Mouse (Mus musculus): ENCODE results near the gene Rhox3f. TPM values are rescaled to one million over a fixed set of nuclear protein-coding genes. Genes with fewer than 3 reads are reported as not detected.

Gene Rhox3f
- polyA plus RNA-seq (2017; shearing (Covaris generic)) = not detected

DNA sequence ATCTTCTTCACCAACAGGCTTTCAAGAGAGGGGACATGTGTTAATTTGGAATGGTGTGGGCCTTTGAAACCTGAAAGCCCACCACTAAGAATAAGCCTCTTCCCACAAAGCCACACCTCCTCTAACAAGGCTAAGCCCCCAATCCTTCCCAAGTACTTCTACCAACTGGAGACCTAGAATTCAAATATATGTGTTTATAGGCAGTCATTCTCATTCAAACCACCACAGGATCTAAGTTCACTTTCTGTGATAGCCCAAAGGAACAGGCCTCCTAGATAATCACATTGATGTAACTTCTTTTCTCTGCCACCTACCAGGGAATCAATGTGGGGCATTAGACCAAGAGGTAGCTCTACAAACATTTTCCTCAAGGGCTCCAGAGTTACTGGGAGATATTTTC is at the start of gene Rhox3f:
Rhox3f (plus strand) TSS at position 301 of the 400 bp plus-strand sequence.

DNA sequence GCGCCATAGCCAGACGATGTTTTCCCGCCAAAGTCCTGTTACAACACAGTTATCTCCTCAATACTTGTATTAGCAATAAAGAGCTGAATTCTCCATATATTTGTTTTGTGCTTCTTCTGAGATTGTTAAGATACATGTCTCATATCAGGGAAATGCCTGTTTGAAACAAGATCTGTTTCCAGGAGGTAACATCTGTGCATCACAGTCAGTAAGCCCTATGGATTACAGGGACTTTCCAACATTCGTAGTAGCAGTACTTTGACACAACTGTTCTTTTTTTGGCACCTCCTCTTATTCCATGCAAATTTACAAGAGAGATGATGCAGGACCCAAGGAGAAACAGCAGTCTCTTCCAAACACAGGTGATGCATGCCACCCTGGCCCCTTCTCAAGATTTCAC is 39.1 kb upstream of the Rhox3f start, which contains the start of gene Rhox3e:
Rhox3e (plus strand) TSS at position 301 of the 400 bp plus-strand sequence.

DNA sequence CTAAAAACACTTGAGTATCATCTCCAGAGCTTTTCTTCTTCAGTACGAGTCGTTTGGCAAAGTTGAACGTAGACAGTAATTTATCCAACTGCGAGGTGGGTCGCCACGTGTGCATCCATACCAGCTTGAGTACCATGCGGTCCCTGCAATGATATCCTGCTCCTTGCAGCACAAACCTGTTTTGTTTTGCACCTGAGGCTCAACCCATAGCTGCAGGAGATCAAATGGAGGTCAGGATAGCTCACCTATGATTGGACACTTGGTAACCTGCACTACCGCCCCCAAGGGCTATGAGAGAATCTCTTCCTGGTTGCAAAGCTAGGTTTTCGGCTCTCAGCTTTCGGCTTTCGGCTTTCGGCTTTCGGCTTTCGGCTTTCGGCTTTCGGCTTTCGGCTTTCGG is 23.7 kb upstream of the Rhox3f start, which contains the start of gene Rhox4e:
Rhox4e (plus strand) TSS at position 301 of the 400 bp plus-strand sequence.

DNA sequence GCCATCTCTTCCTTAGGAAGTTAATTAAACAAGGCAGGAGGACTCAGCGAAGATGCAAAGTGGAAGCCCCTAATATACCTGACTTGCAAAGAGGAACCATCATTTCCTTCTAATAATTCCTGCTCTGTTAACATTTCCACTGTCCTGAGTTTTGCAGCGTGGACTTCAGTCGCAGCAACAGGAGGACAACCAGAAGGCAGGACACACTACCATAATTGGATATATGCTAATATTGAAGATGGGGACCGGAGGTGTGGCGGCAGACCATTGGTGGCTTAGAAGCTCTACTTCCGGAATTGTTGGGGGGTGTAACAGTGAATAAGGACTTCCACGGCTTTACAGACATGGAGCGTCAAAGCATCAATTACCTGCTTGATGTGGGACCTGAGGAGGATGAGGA is 9.7 kb upstream of the Rhox3f start, which contains the start of gene Rhox2f:
Rhox2f (plus strand) TSS at position 301 of the 400 bp plus-strand sequence.

DNA sequence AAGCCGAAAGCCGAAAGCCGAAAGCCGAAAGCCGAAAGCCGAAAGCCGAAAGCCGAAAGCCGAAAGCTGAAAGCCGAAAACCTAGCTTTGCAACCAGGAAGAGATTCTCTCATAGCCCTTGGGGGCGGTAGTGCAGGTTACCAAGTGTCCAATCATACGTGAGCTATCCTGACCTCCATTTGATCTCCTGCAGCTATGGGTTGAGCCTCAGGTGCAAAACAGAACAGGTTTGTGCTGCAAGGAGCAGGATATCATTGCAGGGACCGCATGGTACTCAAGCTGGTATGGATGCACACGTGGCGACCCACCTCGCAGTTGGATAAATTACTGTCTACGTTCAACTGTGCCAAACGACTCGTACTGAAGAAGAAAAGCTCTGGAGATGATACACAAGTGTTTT is 26.8 kb downstream of the Rhox3f start, which contains the start of gene Rhox4f:
Rhox4f (minus strand) TSS at position 101 of the 400 bp plus-strand sequence.

DNA sequence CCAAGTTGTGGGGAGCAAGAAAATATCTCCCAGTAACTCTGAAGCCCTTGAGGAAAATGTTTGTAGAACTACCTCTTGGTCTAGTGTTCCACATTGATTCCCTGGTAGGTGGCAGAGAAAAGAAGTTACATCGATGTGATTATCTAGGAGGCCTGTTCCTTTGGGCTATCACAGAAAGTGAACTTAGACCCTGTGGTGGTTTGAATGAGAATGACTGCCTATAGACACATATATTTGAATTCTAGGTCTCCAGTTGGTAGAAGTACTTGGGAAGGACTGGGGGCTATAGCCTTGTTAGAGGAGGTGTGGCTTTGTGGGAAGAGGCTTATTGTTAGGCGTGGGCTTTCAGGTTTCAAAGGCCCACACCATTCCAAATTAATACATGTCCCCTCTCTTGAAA is 47.7 kb downstream of the Rhox3f start, which contains the start of gene Rhox3g:
Rhox3g (minus strand) TSS at position 101 of the 400 bp plus-strand sequence.

Other genes with a start within 250 kb of the Rhox3f start
- not detected for gene Rhox3a2, start 201.0 kb upstream of the Rhox3f start, polyA plus RNA-seq (2017; shearing (Covaris generic))
- not detected for gene Rhox4a2, start 190.1 kb upstream of the Rhox3f start, polyA plus RNA-seq (2017; shearing (Covaris generic))
- gene Rhox2b, start 168.9 kb upstream of the Rhox3f start, polyA plus RNA-seq (2017; shearing (Covaris generic)) = not detected
- gene Rhox4b, start 148.5 kb upstream of the Rhox3f start, polyA plus RNA-seq (2017; shearing (Covaris generic)) = not detected
- gene Rhox2c, start 127.3 kb upstream of the Rhox3f start, polyA plus RNA-seq (2017; shearing (Covaris generic)) = not detected
- not detected for gene Rhox3c, start 122.4 kb upstream of the Rhox3f start, polyA plus RNA-seq (2017; shearing (Covaris generic))
- 0.39 TPM for gene Rhox4c, start 100.7 kb upstream of the Rhox3f start, polyA plus RNA-seq (2017; shearing (Covaris generic))
- not detected for gene Rhox2d, start 87.6 kb upstream of the Rhox3f start, polyA plus RNA-seq (2017; shearing (Covaris generic))
- gene Rhox4d, start 66.6 kb upstream of the Rhox3f start, polyA plus RNA-seq (2017; shearing (Covaris generic)) = 0.60 TPM
- not detected for gene Rhox2e, start 50.5 kb upstream of the Rhox3f start, polyA plus RNA-seq (2017; shearing (Covaris generic))
- gene Rhox3e, start 39.0 kb upstream of the Rhox3f start, polyA plus RNA-seq (2017; shearing (Covaris generic)) = not detected
- not detected for gene Rhox4e, start 23.6 kb upstream of the Rhox3f start, polyA plus RNA-seq (2017; shearing (Covaris generic))
- gene Rhox2f, start 9.6 kb upstream of the Rhox3f start, polyA plus RNA-seq (2017; shearing (Covaris generic)) = 0.84 TPM
- gene Rhox4f, start 26.7 kb downstream of the Rhox3f start, polyA plus RNA-seq (2017; shearing (Covaris generic)) = not detected
- gene Rhox3g, start 47.6 kb downstream of the Rhox3f start, polyA plus RNA-seq (2017; shearing (Covaris generic)) = not detected
- gene Rhox2g, start 62.5 kb downstream of the Rhox3f start, polyA plus RNA-seq (2017; shearing (Covaris generic)) = not detected
- not detected for gene Rhox4g, start 70.3 kb downstream of the Rhox3f start, polyA plus RNA-seq (2017; shearing (Covaris generic))
- not detected for gene Rhox3h, start 87.8 kb downstream of the Rhox3f start, polyA plus RNA-seq (2017; shearing (Covaris generic))
- not detected for gene Rhox2h, start 92.3 kb downstream of the Rhox3f start, polyA plus RNA-seq (2017; shearing (Covaris generic))
- not detected for gene Rhox5, start 223.8 kb downstream of the Rhox3f start, polyA plus RNA-seq (2017; shearing (Covaris generic))
- gene Rhox6, start 245.9 kb downstream of the Rhox3f start, polyA plus RNA-seq (2017; shearing (Covaris generic)) = not detected